In genomic region chr13:118754024-118754423, GRCm38 (mm10) we compare ENCODE assay signal across 21 mouse cellular contexts.
DNase-seq lines count a peak whose midpoint lies in the region; ATAC-seq lines count a peak whose summit lies in the region.
"Had no signal": no experiment of that assay in that cellular context is flagged by ENCODE, and none has a peak within 500 bp of the region (broad histone marks: within the 10 kb centered on the region; RNA-seq: fewer than 3 reads in every experiment).

No protein-coding gene starts in this region.

- H3K4me3 ChIP-seq in kidney, embryonic 15.5 days (replicated peaks) = no peak overlapping the region
- H3K4me3 ChIP-seq: embryonic facial prominence, embryonic 13.5 days; forebrain, embryonic 13.5 days; forebrain, embryonic 15.5 days had no signal

- no peak overlapping the region for H3K9ac ChIP-seq in kidney, embryonic 15.5 days
- H3K9ac ChIP-seq: embryonic facial prominence, embryonic 13.5 days; forebrain, embryonic 13.5 days; forebrain, embryonic 15.5 days; forebrain, postnatal 0 days had no signal

- no peak for ATAC-seq in kidney, embryonic 15.5 days (replicated peaks; ENCODE audit: low FRiP score)
- ATAC-seq: CD4-positive, CD25-positive, alpha-beta regulatory T cell, adult 4 months; forebrain, embryonic 13.5 days; forebrain, embryonic 15.5 days; forebrain, postnatal 0 days had no signal

- no peaks in the 10 kb centered on the region for H3K27me3 ChIP-seq in kidney, embryonic 15.5 days
- H3K27me3 ChIP-seq: CH12.LX; embryonic facial prominence, embryonic 13.5 days; forebrain, embryonic 13.5 days; forebrain, embryonic 15.5 days had no signal

- no peak overlapping the region for H3K4me2 ChIP-seq in kidney, embryonic 15.5 days
- H3K4me2 ChIP-seq: embryonic facial prominence, embryonic 13.5 days; forebrain, embryonic 13.5 days; forebrain, embryonic 15.5 days had no signal

- WGBS in kidney, embryonic 15.5 days = 60% methylated on average over 4 of the region's 4 CpGs

- no peaks in the 10 kb centered on the region for H3K4me1 ChIP-seq in kidney, embryonic 15.5 days
- H3K4me1 ChIP-seq: forebrain, embryonic 13.5 days; forebrain, embryonic 15.5 days had no signal

- no peak overlapping the region for H3K27ac ChIP-seq in kidney, embryonic 15.5 days
- H3K27ac ChIP-seq: embryonic facial prominence, embryonic 13.5 days; forebrain, embryonic 13.5 days; forebrain, embryonic 15.5 days had no signal

- H3K36me3 ChIP-seq in kidney, embryonic 15.5 days = no peaks in the 10 kb centered on the region
- H3K36me3 ChIP-seq: embryonic facial prominence, embryonic 13.5 days; forebrain, embryonic 15.5 days; G1E had no signal

- no peaks in the 10 kb centered on the region for H3K9me3 ChIP-seq in kidney, embryonic 15.5 days (replicated peaks)
- H3K9me3 ChIP-seq: embryonic facial prominence, embryonic 13.5 days; forebrain, embryonic 13.5 days; forebrain, embryonic 15.5 days; G1E had no signal

- peak; percentile 34 for DNase-seq in kidney, postnatal 10 days
- DNase-seq in 3T3-L1 (ENCODE audit: low read depth, low spot score) (peak; percentile 56), NIH3T3 (ENCODE audit: low read depth) (peak; percentile 44)
- DNase-seq in adrenal gland, adult 8-10 months = no peak
- DNase-seq: adrenal gland, adult 2 months; adrenal gland, postnatal 14 days; adrenal gland, postnatal 36 days; B cell, adult 2 months; cerebellum, adult 11-12 months; cerebellum, adult 2 months; cerebellum, adult 9-10 months; cerebellum, postnatal 10 days; cerebellum, postnatal 25 days; forebrain, postnatal 0 days had no signal
